Mouse (Mus musculus) kidney, adult 2 months (tissue): ENCODE results near the gene Vps26c. TPM values are rescaled to one million over a fixed set of nuclear protein-coding genes. Genes with fewer than 3 reads are reported as not detected.
"Not testable (repeated sequence)": the region's sequence is repeated elsewhere in the genome, so short reads cannot be mapped to it uniquely, and the experiment has no call there.

Source experiments
- DNase-seq: peaks from one replicate; pipeline ENCODE4 v3.0.0; 2021
- H3K27ac ChIP-seq: fragments of 200-500 bp; 2 replicates; pipeline ENCODE4 v1.5.1; 2012; ENCODE audit warnings: low read depth, low read length, control low read depth, inconsistent platforms; ENCODE audit not compliant: insufficient read depth
- H3K27me3 ChIP-seq: fragments of 200-500 bp; replicated peaks from 2 replicates; pipeline ENCODE4 v1.6.1; 2012; ENCODE audit warnings: mild to moderate bottlenecking, moderate library complexity, low read length, inconsistent platforms; ENCODE audit not compliant: control insufficient read depth, insufficient read depth
- H3K36me3 ChIP-seq: fragments of 200-500 bp; 2 replicates; pipeline ENCODE4 v1.6.1; 2012; ENCODE audit warnings: mild to moderate bottlenecking, moderate library complexity, low read length, inconsistent platforms; ENCODE audit not compliant: control insufficient read depth, insufficient read depth
- H3K4me1 ChIP-seq: fragments of 200-500 bp; 2 replicates; pipeline ENCODE4 v1.6.1; 2011; ENCODE audit warnings: low read length; ENCODE audit not compliant: control insufficient read depth, insufficient read depth
- H3K4me3 ChIP-seq: fragments of 200-500 bp; 2 replicates; pipeline ENCODE4 v1.5.1; 2011; ENCODE audit warnings: mild to moderate bottlenecking, low read depth, low read length, control low read depth; ENCODE audit not compliant: insufficient read depth
- CTCF ChIP-seq: fragments of 200-500 bp; conservative IDR thresholded peaks from 2 replicates; pipeline ENCODE4 v1.5.1; 2011; ENCODE audit warnings: low read depth, mild to moderate bottlenecking, control low read depth, low read length, moderate library complexity, mixed read lengths; ENCODE audit not compliant: insufficient read depth, insufficient read length
- POLR2A ChIP-seq: fragments of 200-500 bp; IDR thresholded peaks from one replicate; pipeline ENCODE4 v1.6.1; 2011; ENCODE audit warnings: low read depth, low read length, control low read depth
- WGBS: fragments of 180-500 bp; shearing (Covaris S2); methylation state at CpG from one replicate; pipeline ENCODE4 v1.1.7; 2018; 5-methylcytosine and 5-hydroxymethylcytosine counted together
- polyA plus RNA-seq: library from polyadenylated mRNA; depleted of rRNA; stranded (reverse); fragments of >200 nt; gene quantifications from 2 replicates; pipeline ENCODE4 v1.2.3, GENCODE M21; 2012

Gene Vps26c
- polyA plus RNA-seq, 1 experiment = 31.4 TPM

DNA sequence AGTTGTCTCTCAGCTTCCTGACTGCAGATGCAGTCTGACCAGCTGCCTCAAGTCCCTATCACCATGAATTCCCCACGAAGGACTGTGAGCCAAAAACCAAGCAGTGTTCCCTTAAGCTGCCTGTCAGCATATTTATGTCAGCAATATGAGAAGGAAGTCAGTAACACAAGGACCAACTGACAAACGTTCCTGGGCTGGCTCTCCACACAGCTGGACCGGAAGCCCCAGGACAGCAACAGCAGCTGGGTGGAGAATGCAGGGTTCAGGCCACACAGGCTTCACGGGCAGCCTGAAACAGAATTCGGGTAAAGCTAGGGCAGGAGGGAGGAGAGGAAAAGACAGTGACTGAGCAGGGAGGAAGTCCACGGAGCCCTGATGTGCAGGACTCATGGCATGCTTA is 7.6 kb downstream of the Vps26c start:
- peaks cover 10% of the 10 kb centered on the region; the same call in 1 of the 2 replicates for H3K4me1 ChIP-seq
- DNase-seq = peak; percentile 75
- 18% methylated on average over 6 of the region's 6 CpGs for WGBS
- H3K4me3 ChIP-seq = no peak overlapping the region
- H3K27me3 ChIP-seq = no peaks in the 10 kb centered on the region
- H3K27ac ChIP-seq = peak overlapping the region; percentile 4
- H3K36me3 ChIP-seq = no peaks in the 10 kb centered on the region
- TF ChIP-seq POLR2A (no peak), CTCF (no peak)

DNA sequence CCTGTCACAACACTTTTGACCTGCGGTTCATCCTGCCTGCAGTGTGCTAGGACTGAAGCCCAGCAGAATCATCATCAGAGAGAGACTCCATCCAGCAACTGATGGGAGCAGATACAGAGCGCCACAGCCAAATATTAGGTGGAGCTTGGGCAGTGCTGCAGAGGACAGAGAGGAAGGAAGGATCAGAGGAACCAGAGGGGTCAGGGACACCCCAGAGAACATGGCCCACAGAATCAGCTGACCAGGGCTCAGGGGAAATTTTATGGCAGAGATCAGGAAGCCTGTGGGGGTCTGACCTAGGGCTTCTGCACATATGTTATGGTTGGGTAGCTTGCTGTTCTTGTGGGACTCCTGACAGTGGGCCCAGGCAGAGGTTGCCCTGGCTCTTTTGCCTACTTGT is 9.0 kb downstream of the Vps26c start:
- Histone ChIP-seq H3K4me3 (no peak overlapping the region), H3K4me1 (peaks cover 9% of the 10 kb centered on the region; the same call in 1 of the 2 replicates), H3K27ac (no peak overlapping the region), H3K36me3 (no peaks in the 10 kb centered on the region), H3K27me3 (no peaks in the 10 kb centered on the region)
- 87% methylated on average over 2 of the region's 2 CpGs for WGBS
- no peak for TF ChIP-seq POLR2A
- TF ChIP-seq CTCF = no peak
- DNase-seq = no peak

DNA sequence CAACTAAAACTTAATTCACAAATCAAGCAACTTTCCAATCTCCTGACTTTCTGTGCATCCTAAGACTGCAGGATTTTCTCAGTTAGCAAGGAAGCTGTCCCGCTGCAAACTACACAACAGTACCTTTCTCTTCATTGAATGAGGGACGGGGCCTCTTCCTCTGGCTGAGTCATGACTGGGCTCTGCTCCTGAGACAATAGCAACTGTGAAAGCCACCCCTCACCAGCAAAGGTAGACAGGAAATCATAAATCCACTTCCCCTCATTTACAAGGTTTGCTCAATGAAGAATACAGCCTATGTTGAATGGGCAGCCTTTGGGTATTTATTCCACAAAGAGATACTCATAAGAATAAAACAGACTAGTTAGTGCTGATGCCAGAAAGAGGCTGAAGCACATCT is 16.6 kb downstream of the Vps26c start:
- Histone ChIP-seq H3K36me3 (no peaks in the 10 kb centered on the region), H3K27me3 (no peaks in the 10 kb centered on the region)

DNA sequence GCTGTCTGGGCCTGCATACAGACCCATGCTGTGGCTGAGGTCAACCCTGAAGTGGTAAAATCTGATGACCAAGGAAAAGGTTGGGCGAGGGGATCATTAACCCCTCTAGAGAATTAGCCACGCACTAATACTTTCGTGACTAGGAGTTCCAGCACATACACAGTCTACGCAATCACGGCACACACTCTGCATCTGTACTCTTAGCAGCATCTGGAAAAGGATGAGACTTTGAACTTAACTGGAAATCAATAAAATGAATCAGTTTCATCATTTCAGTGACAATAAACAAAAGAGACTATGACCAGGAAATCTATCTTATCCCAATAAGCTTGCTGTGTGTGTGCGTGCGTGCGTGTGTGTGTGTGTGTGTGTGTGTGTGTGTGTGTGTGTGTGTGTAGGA is 17.9 kb downstream of the Vps26c start:
- Histone ChIP-seq H3K27me3 (no peaks in the 10 kb centered on the region), H3K36me3 (no peaks in the 10 kb centered on the region), H3K27ac (no peak overlapping the region), H3K4me1 (no peaks in the 10 kb centered on the region), H3K4me3 (no peak overlapping the region)
- no peak for DNase-seq
- no peak for TF ChIP-seq POLR2A
- TF ChIP-seq CTCF = no peak
- 89% methylated on average over 8 of the region's 8 CpGs for WGBS

More for the DNA sequence above, 16.6 kb downstream of the Vps26c start:
- 72% methylated on average over 2 of the region's 2 CpGs for WGBS
- DNase-seq = no peak
- no peak overlapping the region for H3K27ac ChIP-seq
- no peak for TF ChIP-seq CTCF
- TF ChIP-seq POLR2A = no peak
- H3K4me3 ChIP-seq = no peak overlapping the region
- H3K4me1 ChIP-seq = no peaks in the 10 kb centered on the region

DNA sequence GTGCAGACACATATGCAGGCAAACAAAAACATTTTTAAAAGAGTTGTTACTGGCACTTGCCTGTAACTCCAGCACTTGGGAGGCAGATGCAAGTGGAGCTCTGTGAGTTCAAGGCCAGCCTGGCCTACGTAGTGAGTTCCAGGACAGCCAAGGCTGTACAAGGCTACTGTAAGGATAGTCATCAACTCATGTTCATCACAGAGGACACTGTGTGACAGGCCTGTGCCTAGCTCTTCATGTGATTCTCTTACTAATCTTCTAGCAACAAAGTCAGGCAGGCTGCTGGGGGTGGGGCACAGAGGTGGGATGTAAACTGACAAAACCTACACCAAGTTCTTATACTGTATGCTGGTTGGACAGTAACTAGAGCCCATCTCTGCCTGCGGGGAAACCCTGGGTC is 19.6 kb downstream of the Vps26c start:
- Histone ChIP-seq H3K27ac (no peak overlapping the region), H3K36me3 (no peaks in the 10 kb centered on the region; the same call in none of the 2 replicates), H3K27me3 (no peaks in the 10 kb centered on the region), H3K4me1 (no peaks in the 10 kb centered on the region), H3K4me3 (no peak overlapping the region)
- no peak for DNase-seq
- WGBS = 93% methylated on average over 2 of the region's 2 CpGs
- TF ChIP-seq CTCF = no peak
- TF ChIP-seq POLR2A = no peak

DNA sequence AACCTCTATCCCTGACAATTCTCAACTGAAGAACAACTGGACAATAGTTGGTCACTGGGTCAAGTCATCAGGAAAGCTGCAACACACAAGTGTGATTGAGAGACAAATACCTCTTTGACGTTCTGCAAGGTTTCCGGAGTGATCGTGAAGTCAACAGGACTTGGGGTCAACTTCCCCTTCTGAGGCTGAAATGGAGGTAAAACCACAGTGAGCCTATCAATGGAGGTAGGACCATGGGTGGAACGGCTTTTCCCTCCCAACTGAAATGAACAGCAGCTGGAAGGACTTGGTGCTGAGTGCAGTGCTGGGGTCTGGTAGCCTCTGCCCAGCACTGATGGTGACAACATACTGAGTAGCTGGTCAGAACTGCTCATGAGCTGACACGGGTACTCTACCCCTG is 22.4 kb downstream of the Vps26c start:
- H3K4me3 ChIP-seq = no peak overlapping the region
- DNase-seq = no peak
- WGBS = 92% methylated on average over 5 of the region's 5 CpGs
- H3K27me3 ChIP-seq = no peaks in the 10 kb centered on the region
- no peak for TF ChIP-seq POLR2A
- TF ChIP-seq CTCF = no peak
- no peaks in the 10 kb centered on the region; the same call in none of the 2 replicates for H3K36me3 ChIP-seq
- H3K4me1 ChIP-seq = no peaks in the 10 kb centered on the region
- H3K27ac ChIP-seq = no peak overlapping the region

DNA sequence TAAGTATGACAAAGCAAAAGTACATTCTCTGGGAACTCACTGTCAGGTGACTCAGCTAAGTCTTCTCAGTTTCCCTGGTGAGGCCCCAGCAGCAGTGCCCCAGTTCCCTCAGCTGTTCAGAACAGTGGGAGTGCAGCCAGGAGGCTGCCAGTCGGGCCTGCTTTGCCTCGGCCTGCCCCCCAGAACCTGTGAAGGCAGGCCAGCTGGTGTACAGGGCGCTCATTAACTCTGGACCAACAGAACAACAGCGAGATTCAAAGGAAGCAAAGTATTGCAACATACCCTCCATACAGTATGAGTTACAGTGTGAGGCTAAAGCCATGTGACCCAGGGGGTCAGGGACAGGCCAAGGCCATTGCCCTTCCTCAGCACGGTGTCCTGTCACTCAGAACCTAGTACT is 28.7 kb downstream of the Vps26c start:
- H3K4me1 ChIP-seq = no peaks in the 10 kb centered on the region
- WGBS = 43% methylated on average over 5 of the region's 5 CpGs
- TF ChIP-seq CTCF (no peak), POLR2A (no peak)
- H3K36me3 ChIP-seq = no peaks in the 10 kb centered on the region; the same call in 1 of the 2 replicates
- H3K4me3 ChIP-seq = no peak overlapping the region
- no peaks in the 10 kb centered on the region for H3K27me3 ChIP-seq
- peak; percentile 47 for DNase-seq
- no peak overlapping the region for H3K27ac ChIP-seq

DNA sequence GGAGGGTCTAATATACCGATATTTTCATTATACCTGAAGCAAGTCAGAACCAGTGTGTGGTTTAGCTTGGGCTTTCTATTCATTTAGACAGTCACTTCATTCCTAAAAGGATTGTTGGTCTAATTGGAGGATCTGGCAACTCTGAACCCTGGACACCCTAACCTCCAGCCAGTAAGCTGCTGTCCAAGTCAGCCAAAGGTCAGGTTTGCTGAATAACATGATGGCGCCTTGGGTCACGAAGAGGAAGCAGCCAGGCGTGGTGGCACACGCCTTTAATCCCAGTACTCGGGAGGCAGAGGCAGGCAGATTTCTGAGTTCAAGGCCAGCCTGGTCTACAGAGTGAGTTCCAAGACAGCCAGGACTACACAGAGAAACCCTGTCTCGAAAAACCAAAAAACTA is 29.5 kb downstream of the Vps26c start:
- not testable (repeated sequence) for H3K4me1 ChIP-seq, H3K4me3 ChIP-seq, H3K27ac ChIP-seq, H3K27me3 ChIP-seq, H3K36me3 ChIP-seq
- peak; percentile 25 for DNase-seq
- 73% methylated on average over 7 of the region's 7 CpGs for WGBS
